Mouse (Mus musculus): ENCODE data around the gene B4galnt1.
"Not testable (repeated sequence)": the region's sequence is repeated elsewhere in the genome, so short reads cannot be mapped to it uniquely, and the experiment has no call there.

B4galnt1 gene

GRCm38 (mm10) chr10:127164631-127165353 lies at the start of gene B4galnt1:
Gene B4galnt1, plus strand, starts transcription at chr10:127165225.
- peak; percentile 73 for DNase-seq (ENCODE audit: low read depth, low spot score)

GRCm38 (mm10) chr10:127118470-127118869 lies 46.6 kb upstream of the B4galnt1 start:
- no peak for DNase-seq (ENCODE audit: low read depth, low spot score)

DNA sequence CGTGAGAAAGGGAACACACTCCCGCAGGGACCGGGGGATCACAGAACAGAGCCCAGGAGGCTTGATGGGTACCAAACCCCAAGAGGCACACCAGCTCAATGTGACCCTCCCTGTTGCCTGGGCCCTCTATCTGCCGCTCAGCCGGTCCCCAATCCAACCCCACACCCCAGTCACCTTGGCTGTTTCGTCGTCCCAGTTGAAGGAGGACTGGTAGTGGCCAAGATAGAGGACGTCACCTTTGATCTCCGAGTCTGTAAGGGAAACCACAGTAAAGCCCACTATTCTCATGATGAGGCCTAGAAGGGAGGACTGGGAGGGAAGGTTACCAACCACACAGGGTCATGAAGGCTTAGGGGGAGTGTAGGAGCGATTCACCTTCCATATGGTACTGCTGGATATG lies 45.8 kb upstream of the B4galnt1 start:
- no peak for DNase-seq (ENCODE audit: low read depth, low spot score)

- DNase-seq (ENCODE audit: low read depth, low spot score) = no peak
These were observed 44.5 kb upstream of the B4galnt1 start for GRCm38 (mm10) chr10:127120301-127121065.

DNA sequence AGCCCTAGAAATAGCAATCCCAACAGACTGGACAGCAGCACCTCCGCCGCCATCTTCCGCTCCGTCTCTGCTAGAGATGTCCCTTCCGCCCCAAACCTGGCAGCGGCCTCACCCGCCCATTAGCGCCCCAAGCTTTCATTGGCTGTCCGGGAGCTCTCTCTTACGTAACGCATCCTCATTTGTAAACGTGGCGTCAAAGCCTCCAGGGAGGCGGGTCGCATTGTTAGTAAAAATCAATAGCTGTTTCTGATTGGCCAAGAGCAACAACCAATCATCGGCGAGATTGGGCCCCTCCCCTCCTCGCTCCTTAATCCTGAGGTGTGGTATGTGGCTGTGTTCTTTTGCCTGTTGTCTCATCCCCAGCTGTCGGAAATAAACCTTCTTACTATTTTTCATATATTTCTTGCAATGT lies 44.0 kb upstream of the B4galnt1 start, which contains the start of gene Os9:
Gene Os9, minus strand, starts transcription at position 66 of the 412 bp plus-strand sequence.
- peak; percentile 97 for DNase-seq (ENCODE audit: low read depth, low spot score)

GRCm38 (mm10) chr10:127122018-127122417 lies 43.0 kb upstream of the B4galnt1 start:
- no peak for DNase-seq (ENCODE audit: low read depth, low spot score)

GRCm38 (mm10) chr10:127122784-127123435 lies 42.1 kb upstream of the B4galnt1 start:
- no peak for DNase-seq (ENCODE audit: low read depth, low spot score)

- no peak for DNase-seq (ENCODE audit: low read depth, low spot score)
These were observed 41.6 kb upstream of the B4galnt1 start for GRCm38 (mm10) chr10:127123436-127123805.

- no peak for DNase-seq (ENCODE audit: low read depth, low spot score)
These were observed 39.6 kb upstream of the B4galnt1 start for GRCm38 (mm10) chr10:127125210-127126001.

GRCm38 (mm10) chr10:127126579-127126978 lies 38.4 kb upstream of the B4galnt1 start:
- DNase-seq (ENCODE audit: low read depth, low spot score) = no peak

- no peak for DNase-seq (ENCODE audit: low read depth, low spot score)
These were observed 37.2 kb upstream of the B4galnt1 start for GRCm38 (mm10) chr10:127127711-127128279.

DNA sequence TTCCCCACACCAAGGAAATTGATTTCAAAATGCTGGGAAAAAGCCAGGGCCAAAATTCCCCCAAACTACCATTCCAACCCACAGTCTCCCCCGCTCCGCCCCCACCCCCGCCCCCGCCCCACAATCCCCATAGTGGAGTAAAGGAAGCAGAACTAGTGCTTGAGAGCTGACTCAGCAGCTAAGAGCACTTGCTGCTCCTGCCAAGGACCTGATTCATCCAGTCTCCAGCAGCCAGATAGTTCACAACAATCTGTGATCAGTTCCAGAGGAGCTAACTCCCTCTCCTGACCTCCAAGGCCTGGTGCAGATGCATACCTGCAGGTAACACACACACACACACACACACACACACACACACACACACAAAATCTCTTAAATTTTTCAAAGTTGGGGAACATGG lies 35.6 kb upstream of the B4galnt1 start:
- no peak for DNase-seq (ENCODE audit: low read depth, low spot score)

DNA sequence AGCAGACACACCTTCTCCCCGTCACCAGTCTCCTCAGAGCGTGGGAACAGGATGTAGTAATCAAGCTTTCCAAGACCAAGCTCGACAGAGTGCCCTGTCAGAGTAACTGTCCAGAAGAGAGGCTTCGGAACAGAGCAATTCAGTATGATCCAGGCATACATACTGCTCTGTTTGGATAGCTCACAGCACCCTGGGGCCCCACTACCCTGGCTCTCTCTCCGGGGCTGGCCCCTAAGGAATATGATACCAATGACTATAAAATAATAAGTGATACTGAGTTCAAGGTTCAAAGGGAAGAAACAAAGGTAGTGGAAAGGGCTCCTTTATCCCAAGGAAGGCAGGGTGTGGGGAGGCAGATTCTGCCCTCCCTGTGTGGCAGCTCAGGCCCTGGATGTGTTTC lies 32.6 kb upstream of the B4galnt1 start:
- no peak for DNase-seq (ENCODE audit: low read depth, low spot score)

GRCm38 (mm10) chr10:127134394-127135035 lies 30.5 kb upstream of the B4galnt1 start:
- not testable (repeated sequence) for DNase-seq (ENCODE audit: low read depth, low spot score)

- DNase-seq (ENCODE audit: low read depth, low spot score) = no peak
These were observed 29.7 kb upstream of the B4galnt1 start for GRCm38 (mm10) chr10:127135118-127135836.

DNA sequence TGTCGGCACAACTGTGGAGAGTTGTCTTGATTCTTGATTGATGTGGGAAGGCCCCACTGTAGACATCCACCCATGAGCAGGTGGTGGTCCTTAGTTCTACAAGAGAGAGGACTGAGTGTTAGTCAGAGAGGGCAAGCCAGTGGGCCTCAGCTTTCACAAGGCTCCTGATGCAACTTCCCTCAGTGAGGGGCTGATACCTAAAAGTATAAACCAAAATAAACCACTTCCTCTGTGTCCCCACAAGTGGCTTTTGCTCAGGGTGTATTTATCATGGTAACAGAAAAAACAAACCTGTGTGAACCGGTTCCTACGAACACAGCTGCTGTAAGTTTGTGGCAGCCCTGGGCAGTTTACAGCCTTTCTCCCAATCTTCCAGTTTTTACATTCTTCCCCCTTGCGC lies 28.5 kb upstream of the B4galnt1 start:
- no peak for DNase-seq (ENCODE audit: low read depth, low spot score)

- DNase-seq (ENCODE audit: low read depth, low spot score) = no peak
These were observed 27.1 kb upstream of the B4galnt1 start for GRCm38 (mm10) chr10:127137896-127138295.

- no peak for DNase-seq (ENCODE audit: low read depth, low spot score)
These were observed 26.5 kb upstream of the B4galnt1 start for GRCm38 (mm10) chr10:127138328-127139141.

DNA sequence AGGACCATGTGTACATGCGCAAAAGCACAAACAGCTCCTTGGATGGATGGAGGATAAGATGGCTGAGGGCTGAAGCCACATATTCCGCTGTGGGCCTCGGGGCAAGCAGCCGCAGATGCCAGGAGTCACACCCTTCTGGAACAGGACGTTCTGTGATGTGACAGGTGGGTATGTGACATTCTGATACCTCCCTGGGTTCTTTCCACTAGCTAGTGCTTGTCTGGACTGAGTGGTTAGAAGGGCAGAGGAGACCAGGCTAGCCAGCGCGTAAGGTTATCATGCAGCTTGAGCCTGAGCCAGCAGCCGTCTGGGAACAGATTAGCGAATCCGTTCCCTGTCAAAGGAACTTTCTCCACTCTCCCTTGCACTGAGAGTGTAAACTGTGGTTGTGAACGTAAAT lies 24.1 kb upstream of the B4galnt1 start:
- no peak for DNase-seq (ENCODE audit: low read depth, low spot score)
